Mouse (Mus musculus) liver, postnatal 0 days (tissue): ENCODE measurements around the gene Acot12. TPM values are rescaled to one million over a fixed set of nuclear protein-coding genes. Genes with fewer than 3 reads are reported as not detected.

Experiments
- ATAC-seq: fragments of 200-750 bp; cut with Nextera tagmentation; 2 replicates; pipeline ENCODE4 v1.8.0; 2017; ENCODE audit warnings: mild to moderate bottlenecking, moderate library complexity
- DNase-seq: peaks from one replicate; pipeline ENCODE4 v3.0.0-alpha.2; 2016
- H3K27ac ChIP-seq: fragments of 300-500 bp; sonication (generic); 2 replicates; pipeline ENCODE4 v1.5.1; 2014; ENCODE audit warnings: antibody characterized with exemption, moderate library complexity, mild to moderate bottlenecking, low read depth
- H3K27me3 ChIP-seq: fragments of 300-500 bp; sonication (generic); 2 replicates; pipeline ENCODE4 v1.6.1; 2014; ENCODE audit warnings: low read length, control low read depth, mixed read lengths; ENCODE audit not compliant: insufficient read depth
- H3K36me3 ChIP-seq: fragments of 300-500 bp; sonication (generic); replicated peaks from 2 replicates; pipeline ENCODE4 v1.6.1; 2014; ENCODE audit warnings: mild to moderate bottlenecking, control low read depth, low read length, moderate library complexity, mixed read lengths; ENCODE audit not compliant: insufficient read depth
- H3K4me1 ChIP-seq: fragments of 300-500 bp; sonication (generic); 2 replicates; pipeline ENCODE4 v1.6.1; 2014; ENCODE audit warnings: antibody characterized with exemption, mild to moderate bottlenecking, control low read depth; ENCODE audit not compliant: insufficient read depth
- H3K4me2 ChIP-seq: fragments of 300-500 bp; sonication (generic); 2 replicates; pipeline ENCODE4 v1.6.1; 2014; ENCODE audit warnings: low read depth, mild to moderate bottlenecking, low read length, moderate library complexity, mixed read lengths
- H3K4me3 ChIP-seq: fragments of 300-500 bp; sonication (generic); 2 replicates; pipeline ENCODE4 v1.5.1; 2014; ENCODE audit warnings: low read depth, low read length
- H3K9ac ChIP-seq: fragments of 300-500 bp; sonication (generic); replicated peaks from 2 replicates; pipeline ENCODE4 v1.6.1; 2014; ENCODE audit warnings: mild to moderate bottlenecking, moderate library complexity
- H3K9me3 ChIP-seq: fragments of 300-500 bp; sonication (generic); 2 replicates; pipeline ENCODE4 v1.6.1; 2016; ENCODE audit warnings: mild to moderate bottlenecking, control low read depth, low read length, mixed read lengths
- CTCF ChIP-seq: sonication (generic); IDR thresholded peaks from 2 replicates; pipeline ENCODE4 v1.5.1; 2016; ENCODE audit warnings: antibody characterized with exemption, low read depth
- EP300 ChIP-seq: IDR thresholded peaks from 2 replicates; pipeline ENCODE4 v1.6.1; 2016; ENCODE audit warnings: antibody characterized with exemption, low read depth, mild to moderate bottlenecking
- WGBS: fragments of 180-500 bp; shearing (Covaris S2); extraction: QIAGEN DNeasy Blood & Tissue Kit; methylation state at CpG from one replicate; pipeline ENCODE4 v1.1.7; 2014; ENCODE audit not compliant: insufficient replicate concordance; 5-methylcytosine and 5-hydroxymethylcytosine counted together
- polyA plus RNA-seq: library from polyadenylated mRNA; unstranded; fragments of >200 nt; fragmentation: Nextera tagmentation; extraction: Ambion mirVana; gene quantifications from 2 replicates; pipeline ENCODE4 v1.2.1, GENCODE M21; 2015

Acot12 gene
- polyA plus RNA-seq, 1 experiment from 2014 or later = 30.0 TPM

- no peak for DNase-seq
- H3K4me2 ChIP-seq = no peak overlapping the region
- no peak overlapping the region for H3K9ac ChIP-seq
- TF ChIP-seq CTCF (no peak), EP300 (no peak)
- H3K4me3 ChIP-seq = no peak overlapping the region
- no peak overlapping the region for H3K27ac ChIP-seq
- H3K4me1 ChIP-seq = no peaks in the 10 kb centered on the region
- peaks cover 45% of the 10 kb centered on the region for H3K36me3 ChIP-seq
- no peaks in the 10 kb centered on the region for H3K27me3 ChIP-seq
- no peak for ATAC-seq
- WGBS = 84% methylated on average over 10 of the region's 10 CpGs
- no peaks in the 10 kb centered on the region for H3K9me3 ChIP-seq
These were observed 54.3 kb downstream of the Acot12 start for GRCm38 (mm10) chr13:91795593-91795992.

- Histone ChIP-seq H3K4me3 (no peak overlapping the region), H3K9ac (no peak overlapping the region), H3K4me1 (no peaks in the 10 kb centered on the region), H3K9me3 (no peaks in the 10 kb centered on the region), H3K4me2 (no peak overlapping the region), H3K27ac (no peak overlapping the region), H3K27me3 (no peaks in the 10 kb centered on the region), H3K36me3 (peaks cover 47% of the 10 kb centered on the region)
- DNase-seq (no peak), ATAC-seq (no peak)
- no peak for TF ChIP-seq CTCF
- no peak for TF ChIP-seq EP300
- WGBS = 90% methylated on average over 6 of the region's 6 CpGs
These were observed 54.7 kb downstream of the Acot12 start for GRCm38 (mm10) chr13:91796003-91796402.

- H3K4me2 ChIP-seq = no peak overlapping the region
- WGBS = 89% methylated on average over 6 of the region's 6 CpGs
- no peak overlapping the region for H3K4me3 ChIP-seq
- H3K27ac ChIP-seq = no peak overlapping the region
- no peaks in the 10 kb centered on the region for H3K4me1 ChIP-seq
- no peaks in the 10 kb centered on the region for H3K9me3 ChIP-seq
- H3K9ac ChIP-seq = no peak overlapping the region
- ATAC-seq (no peak), DNase-seq (no peak)
- no peaks in the 10 kb centered on the region for H3K27me3 ChIP-seq
- peaks cover 53% of the 10 kb centered on the region for H3K36me3 ChIP-seq
- no peak for TF ChIP-seq CTCF
- no peak for TF ChIP-seq EP300
These were observed 55.6 kb downstream of the Acot12 start for GRCm38 (mm10) chr13:91796916-91797315.

- no peak overlapping the region for H3K9ac ChIP-seq
- H3K4me1 ChIP-seq = no peaks in the 10 kb centered on the region
- H3K9me3 ChIP-seq = no peaks in the 10 kb centered on the region
- ATAC-seq (no peak), DNase-seq (no peak)
- TF ChIP-seq EP300 = no peak
- no peak for TF ChIP-seq CTCF
- 87% methylated on average over 10 of the region's 10 CpGs for WGBS
- H3K27ac ChIP-seq = no peak overlapping the region
- H3K27me3 ChIP-seq = no peaks in the 10 kb centered on the region
- H3K4me3 ChIP-seq = no peak overlapping the region
- H3K36me3 ChIP-seq = peaks cover 54% of the 10 kb centered on the region
- H3K4me2 ChIP-seq = no peak overlapping the region
These were observed 56.1 kb downstream of the Acot12 start for GRCm38 (mm10) chr13:91797442-91797841.

GRCm38 (mm10) chr13:91801726-91802125 lies 60.4 kb downstream of the Acot12 start:
- Histone ChIP-seq H3K4me3 (no peak overlapping the region), H3K9ac (no peak overlapping the region), H3K9me3 (no peaks in the 10 kb centered on the region), H3K36me3 (peaks cover 44% of the 10 kb centered on the region), H3K4me1 (0 out of 2 replicates have a peak, but pooled peaks cover 4% of the 10 kb centered on the region), H3K27me3 (no peaks in the 10 kb centered on the region), H3K27ac (no peak overlapping the region), H3K4me2 (no peak overlapping the region)
- ATAC-seq (no peak), DNase-seq (no peak)
- WGBS = 63% methylated on average over 5 of the region's 5 CpGs
- TF ChIP-seq CTCF = no peak
- TF ChIP-seq EP300 = no peak

GRCm38 (mm10) chr13:91807155-91807839 lies 66.0 kb downstream of the Acot12 start, which contains the start of gene Zcchc9:
Gene Zcchc9, minus strand, starts transcription at chr13:91807705.
- Histone ChIP-seq H3K4me1 (peaks cover 7% of the 10 kb centered on the region; the same call in 1 of the 2 replicates), H3K36me3 (peaks cover 3% of the 10 kb centered on the region), H3K4me2 (peak within 1 kb of the TSS; percentile 68), H3K4me3 (peak within 1 kb of the TSS; percentile 95), H3K27ac (peak within 1 kb of the TSS; percentile 92), H3K27me3 (no peaks in the 10 kb centered on the region), H3K9ac (peak within 1 kb of the TSS; percentile 92), H3K9me3 (no peaks in the 10 kb centered on the region)
- TF ChIP-seq EP300 (no peak), CTCF (peak; percentile 41)
- DNase-seq = peak; percentile 91
- 1% methylated on average over 50 of the region's 50 CpGs for WGBS
- peak; percentile 98 for ATAC-seq
